Mouse (Mus musculus) hindbrain, embryonic 10.5 days (tissue): ENCODE data around the gene Opa3. TPM values are rescaled to one million over a fixed set of nuclear protein-coding genes. Genes with fewer than 3 reads are reported as not detected.
A peak's percentile ranks its signal among the peaks of the same experiment; 100 is the strongest.

Source experiments
- DNase-seq: peaks from one replicate; pipeline ENCODE4 v3.0.0-alpha.2; 2017; ENCODE audit warnings: low spot score
- H3K27ac ChIP-seq: fragments of 300-500 bp; sonication (generic); 2 replicates; pipeline ENCODE4 v1.5.1; 2016; ENCODE audit warnings: mild to moderate bottlenecking, moderate library complexity
- H3K27me3 ChIP-seq: fragments of 300-500 bp; sonication (generic); 2 replicates; pipeline ENCODE4 v1.6.1; 2016; ENCODE audit warnings: mild to moderate bottlenecking; ENCODE audit not compliant: poor library complexity, insufficient read depth, severe bottlenecking
- H3K36me3 ChIP-seq: fragments of 300-500 bp; sonication (generic); 2 replicates; pipeline ENCODE4 v1.6.1; 2016; ENCODE audit warnings: mild to moderate bottlenecking, moderate library complexity
- H3K4me1 ChIP-seq: fragments of 300-500 bp; sonication (generic); replicated peaks from 2 replicates; pipeline ENCODE4 v1.6.1; 2016; ENCODE audit warnings: mild to moderate bottlenecking
- H3K4me3 ChIP-seq: fragments of 300-500 bp; sonication (generic); 2 replicates; pipeline ENCODE4 v1.5.1; 2016; ENCODE audit warnings: mild to moderate bottlenecking, moderate library complexity
- H3K9me3 ChIP-seq: fragments of 300-500 bp; sonication (generic); 2 replicates; pipeline ENCODE4 v1.6.1; 2016; ENCODE audit warnings: mild to moderate bottlenecking, moderate library complexity
- WGBS: fragments of 180-500 bp; shearing (Covaris S2); methylation state at CpG from one replicate; pipeline ENCODE4 v1.1.7; 2016; 5-methylcytosine and 5-hydroxymethylcytosine counted together
- microRNA counts: library from miRNA; unstranded; fragments of <30 nt; microRNA quantifications from one replicate; lab custom pipeline; 2017
- polyA plus RNA-seq: library from polyadenylated mRNA; unstranded; fragments of >200 nt; fragmentation: Nextera tagmentation; extraction: Ambion mirVana; gene quantifications from 2 replicates; pipeline ENCODE4 v1.2.1, GENCODE M21; 2016

The Opa3 gene
- polyA plus RNA-seq, 1 experiment from 2014 or later: 51.1 TPM

- H3K9me3 ChIP-seq: no peaks in the 10 kb centered on the region
- H3K27ac ChIP-seq: peak overlapping the region; percentile 66
- H3K4me1 ChIP-seq: peaks cover 37% of the 10 kb centered on the region
- no peaks in the 10 kb centered on the region for H3K36me3 ChIP-seq
- WGBS: under 1% methylated on average over 29 of the region's 29 CpGs
- DNase-seq: peak; percentile 79
- peaks cover 46% of the 10 kb centered on the region for H3K27me3 ChIP-seq
- peak overlapping the region; percentile 51 for H3K4me3 ChIP-seq
Measured at GRCm38 (mm10) chr7:19300501-19301421, 72.6 kb downstream of the Opa3 start.

- H3K4me3 ChIP-seq: peak overlapping the region; percentile 51
- no peaks in the 10 kb centered on the region for H3K36me3 ChIP-seq
- H3K9me3 ChIP-seq: no peaks in the 10 kb centered on the region
- DNase-seq: peak; percentile 16
- no peak overlapping the region for H3K27ac ChIP-seq
- 12% methylated on average over 16 of the region's 16 CpGs for WGBS
- peaks cover 37% of the 10 kb centered on the region for H3K4me1 ChIP-seq
- H3K27me3 ChIP-seq: peaks cover 55% of the 10 kb centered on the region
Measured at GRCm38 (mm10) chr7:19301461-19302263, 73.5 kb downstream of the Opa3 start.

GRCm38 (mm10) chr7:19302264-19303045 is 74.3 kb downstream of the Opa3 start:
- no peak overlapping the region for H3K27ac ChIP-seq
- no peaks in the 10 kb centered on the region for H3K9me3 ChIP-seq
- no peaks in the 10 kb centered on the region for H3K36me3 ChIP-seq
- 55% methylated on average over 13 of the region's 13 CpGs for WGBS
- peak overlapping the region; percentile 51 for H3K4me3 ChIP-seq
- peaks cover 38% of the 10 kb centered on the region for H3K4me1 ChIP-seq
- DNase-seq: no peak
- peaks cover 63% of the 10 kb centered on the region for H3K27me3 ChIP-seq

- H3K36me3 ChIP-seq: no peaks in the 10 kb centered on the region
- peaks cover 43% of the 10 kb centered on the region for H3K4me1 ChIP-seq
- no peak overlapping the region for H3K4me3 ChIP-seq
- WGBS: 76% methylated on average over 12 of the region's 12 CpGs
- peaks cover 67% of the 10 kb centered on the region for H3K27me3 ChIP-seq
- H3K27ac ChIP-seq: no peak overlapping the region
- H3K9me3 ChIP-seq: no peaks in the 10 kb centered on the region
- no peak for DNase-seq
Measured at GRCm38 (mm10) chr7:19303046-19303305, 74.8 kb downstream of the Opa3 start.

GRCm38 (mm10) chr7:19303770-19304169 is 75.6 kb downstream of the Opa3 start:
- Histone ChIP-seq H3K4me3 (peak overlapping the region; percentile 48), H3K36me3 (no peaks in the 10 kb centered on the region), H3K9me3 (no peaks in the 10 kb centered on the region), H3K4me1 (peaks cover 51% of the 10 kb centered on the region), H3K27ac (no peak overlapping the region), H3K27me3 (peaks cover 67% of the 10 kb centered on the region)
- DNase-seq: peak; percentile 88
- WGBS: under 1% methylated on average over 16 of the region's 16 CpGs

DNA sequence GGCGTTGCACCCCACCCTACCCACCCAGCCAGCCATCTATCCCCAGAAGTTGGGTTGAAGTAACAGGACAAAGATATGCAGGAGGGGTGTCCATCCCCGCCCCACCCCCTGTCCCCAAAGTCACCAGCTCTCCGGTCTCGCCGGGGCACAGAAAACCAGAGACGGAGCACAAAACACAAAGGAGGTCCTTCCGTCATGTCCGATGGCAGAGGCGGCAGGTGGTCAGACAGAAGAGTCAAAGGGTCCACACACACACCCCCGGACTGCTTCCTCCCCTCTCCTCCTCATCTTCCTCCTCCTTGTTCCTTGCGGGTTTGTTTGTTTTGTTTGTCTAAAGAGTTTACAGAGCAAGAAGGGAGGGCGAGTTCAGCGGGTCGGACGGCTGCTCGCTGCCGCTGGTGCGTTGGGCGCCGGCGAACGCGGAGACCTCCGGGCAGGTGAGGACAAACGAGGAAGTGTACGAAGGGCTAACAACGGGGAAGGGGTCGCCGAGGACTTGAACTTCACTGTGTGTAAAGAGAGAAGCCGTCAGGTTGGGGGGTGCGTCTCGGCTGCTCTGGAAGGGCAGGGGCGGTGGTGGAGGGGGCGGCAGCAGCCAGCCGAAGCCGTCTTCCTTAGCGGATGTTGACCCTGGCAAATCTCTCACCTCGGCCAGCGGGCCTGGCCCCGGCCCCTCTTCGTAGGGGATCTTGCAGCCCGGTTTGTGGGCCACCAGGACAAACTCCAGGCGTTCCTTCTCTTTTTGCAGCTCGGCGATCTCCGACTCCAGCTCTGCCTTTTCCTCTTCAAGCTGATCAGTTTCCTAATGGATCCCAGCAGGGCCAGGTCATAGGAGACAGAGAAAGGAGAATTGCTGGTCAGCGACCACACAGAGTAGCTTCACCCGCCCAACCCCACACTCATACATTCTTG is 76.6 kb downstream of the Opa3 start:
- H3K27ac ChIP-seq: no peak overlapping the region
- H3K9me3 ChIP-seq: no peaks in the 10 kb centered on the region
- no peaks in the 10 kb centered on the region for H3K36me3 ChIP-seq
- 2% methylated on average over 48 of the region's 48 CpGs for WGBS
- H3K4me3 ChIP-seq: peak overlapping the region; percentile 48
- peaks cover 73% of the 10 kb centered on the region for H3K27me3 ChIP-seq
- peak; percentile 28 for DNase-seq
- peaks cover 60% of the 10 kb centered on the region for H3K4me1 ChIP-seq

GRCm38 (mm10) chr7:19305413-19305735 is 77.2 kb downstream of the Opa3 start:
- peak overlapping the region; percentile 48 for H3K4me3 ChIP-seq

More at GRCm38 (mm10) chr7:19305413-19305735, 77.2 kb downstream of the Opa3 start:
- no peaks in the 10 kb centered on the region for H3K36me3 ChIP-seq
- DNase-seq: no peak
- H3K27ac ChIP-seq: no peak overlapping the region
- H3K9me3 ChIP-seq: no peaks in the 10 kb centered on the region
- H3K27me3 ChIP-seq: peaks cover 73% of the 10 kb centered on the region
- 13% methylated on average over 6 of the region's 6 CpGs for WGBS
- H3K4me1 ChIP-seq: peaks cover 64% of the 10 kb centered on the region

MicroRNA genes within 50 kb of the gene (microRNA counts, 519-probe panel; counts per million panel counts)
- microRNA mmu-miR-330 (lab: Ali Mortazavi, UCI): 1,255 counts per million, percentile 77 among the panel's probes with 10 or more counts

Other genes starting within 250 kb of the Opa3 start
- gene Nanos2, start 240.9 kb upstream of the Opa3 start, polyA plus RNA-seq: 0.09 TPM in 1 of 2 replicates, not detected in the other
- gene Mypop, start 237.1 kb upstream of the Opa3 start, polyA plus RNA-seq: 4.1 and 5.0 TPM in 2 replicates
- 23.2 and 31.1 TPM in 2 replicates for gene Irf2bp1, start 224.3 kb upstream of the Opa3 start, polyA plus RNA-seq
- 0.07 TPM in 1 of 2 replicates, not detected in the other for gene Foxa3, start 204.8 kb upstream of the Opa3 start, polyA plus RNA-seq
- 45.9 and 57.2 TPM in 2 replicates for gene Sympk, start 204.0 kb upstream of the Opa3 start, polyA plus RNA-seq
- gene Rsph6a, start 173.6 kb upstream of the Opa3 start, polyA plus RNA-seq: not detected in 2 replicates
- 16.6 and 20.7 TPM in 2 replicates for gene Dmwd, start 152.1 kb upstream of the Opa3 start, polyA plus RNA-seq
- gene Dmpk, start 144.5 kb upstream of the Opa3 start, polyA plus RNA-seq: 9.9 and 10.2 TPM in 2 replicates
- gene Six5, start 133.7 kb upstream of the Opa3 start, polyA plus RNA-seq: 7.4 and 8.4 TPM in 2 replicates
- 1.2 and 1.5 TPM in 2 replicates for gene Gm4969, start 110.0 kb upstream of the Opa3 start, polyA plus RNA-seq
- 17.1 and 19.4 TPM in 2 replicates for gene Fbxo46, start 108.5 kb upstream of the Opa3 start, polyA plus RNA-seq
- 16.7 and 22.1 TPM in 2 replicates for gene Qpctl, start 79.0 kb upstream of the Opa3 start, polyA plus RNA-seq
- gene Snrpd2, start 78.6 kb upstream of the Opa3 start, polyA plus RNA-seq: 184 TPM in 2 replicates
- 0.95 and 1.3 TPM in 2 replicates for gene Gipr, start 62.2 kb upstream of the Opa3 start, polyA plus RNA-seq
- 2.8 and 4.9 TPM in 2 replicates for gene Eml2, start 51.9 kb upstream of the Opa3 start, polyA plus RNA-seq
- 1.8 and 2.9 TPM in 2 replicates for gene Gpr4, start 15.8 kb upstream of the Opa3 start, polyA plus RNA-seq
- gene Vasp, start 43.5 kb downstream of the Opa3 start, polyA plus RNA-seq: 58.8 and 62.0 TPM in 2 replicates
- gene Ppm1n, start 51.7 kb downstream of the Opa3 start, polyA plus RNA-seq: 0.30 and 0.42 TPM in 2 replicates
- gene Rtn2, start 54.3 kb downstream of the Opa3 start, polyA plus RNA-seq: 37.3 and 67.8 TPM in 2 replicates
- not detected in 2 replicates for gene Fosb, start 81.7 kb downstream of the Opa3 start, polyA plus RNA-seq
- gene Ercc1, start 116.4 kb downstream of the Opa3 start, polyA plus RNA-seq: 106 and 128 TPM in 2 replicates
- gene Cd3eap, start 131.1 kb downstream of the Opa3 start, polyA plus RNA-seq: 18.7 and 24.4 TPM in 2 replicates
- gene Ppp1r13l, start 131.4 kb downstream of the Opa3 start, polyA plus RNA-seq: 4.7 and 5.6 TPM in 2 replicates
- 29.0 and 33.9 TPM in 2 replicates for gene Ercc2, start 153.7 kb downstream of the Opa3 start, polyA plus RNA-seq
- 2.9 and 7.1 TPM in 2 replicates for gene Klc3, start 175.8 kb downstream of the Opa3 start, polyA plus RNA-seq
- not detected in 2 replicates for gene Ckm, start 176.4 kb downstream of the Opa3 start, polyA plus RNA-seq
- 9.3 and 13.6 TPM in 2 replicates for gene Mark4, start 230.5 kb downstream of the Opa3 start, polyA plus RNA-seq
- 0.39 and 0.80 TPM in 2 replicates for gene Exoc3l2, start 235.0 kb downstream of the Opa3 start, polyA plus RNA-seq